Mouse (Mus musculus) embryo, embryonic 10.5 days (tissue): Measurements from ENCODE around the gene Plekhg5.

Experiments used
- DNase-seq: peaks from one replicate; pipeline ENCODE4 v3.0.0-alpha.2; 2015; ENCODE audit warnings: low spot score

Gene Plekhg5

DNA sequence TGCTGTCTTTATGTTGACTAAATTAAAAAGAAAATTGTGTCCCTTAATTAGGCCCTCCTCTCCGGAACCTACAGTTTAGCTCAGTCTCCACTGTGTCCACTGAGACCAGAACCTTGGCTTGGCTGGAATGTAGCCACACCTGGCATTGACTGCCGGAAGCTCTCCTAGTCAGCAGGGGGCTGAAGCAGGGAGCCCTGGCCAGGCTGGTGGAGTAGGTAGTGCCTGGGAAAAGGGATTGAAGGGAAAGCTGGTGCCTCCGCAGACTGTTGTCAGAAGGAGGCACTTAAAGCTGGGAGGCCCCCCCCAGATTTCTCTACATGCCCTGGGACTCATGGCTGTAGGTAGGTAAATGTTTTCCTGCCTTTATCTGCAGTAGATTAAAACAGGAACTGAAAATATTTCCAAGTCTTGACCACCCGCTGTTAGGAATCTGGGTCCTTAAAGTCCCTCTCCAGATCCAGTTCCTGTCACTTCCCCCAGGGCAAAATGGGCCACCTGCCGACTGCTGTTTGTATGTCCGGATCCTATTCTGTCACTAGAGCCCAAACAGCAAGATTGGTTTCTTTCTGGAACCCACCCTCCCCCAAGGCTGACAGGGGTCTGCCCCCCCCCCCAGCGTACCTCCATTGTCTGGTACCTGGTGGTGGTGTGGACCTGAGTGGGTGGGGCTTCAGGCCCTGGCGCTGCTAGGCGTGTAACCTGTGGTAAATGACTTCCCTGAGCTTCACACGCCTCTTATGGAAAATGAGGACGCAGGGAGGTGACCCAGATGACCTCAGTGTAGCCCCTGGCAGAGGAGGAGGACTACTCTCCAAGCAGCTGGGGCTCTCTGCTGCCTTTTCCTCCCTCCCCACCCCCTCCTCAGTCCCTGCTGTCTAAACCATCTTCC is 25.9 kb downstream of the Plekhg5 start:
- no peak for DNase-seq

DNA sequence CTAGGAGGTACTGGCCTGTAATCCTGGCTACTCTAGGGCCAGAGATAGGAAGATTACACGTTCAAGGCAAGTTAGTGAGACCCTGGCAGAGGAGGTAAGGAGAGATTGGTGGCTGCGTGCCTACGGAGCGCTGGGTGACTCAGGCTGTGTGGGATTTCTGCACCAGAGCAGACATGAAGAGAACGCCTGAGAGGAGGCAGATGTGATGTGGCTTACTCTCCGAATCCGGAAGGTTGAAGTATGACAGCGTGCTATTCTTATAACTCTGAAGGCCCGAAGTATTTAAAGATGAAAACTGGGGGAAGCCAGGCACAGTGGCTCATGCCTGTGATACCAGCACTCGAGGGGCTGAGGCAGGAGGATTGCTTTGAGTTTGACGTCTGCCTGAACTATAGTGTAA is 28.2 kb downstream of the Plekhg5 start:
- DNase-seq = no peak

DNA sequence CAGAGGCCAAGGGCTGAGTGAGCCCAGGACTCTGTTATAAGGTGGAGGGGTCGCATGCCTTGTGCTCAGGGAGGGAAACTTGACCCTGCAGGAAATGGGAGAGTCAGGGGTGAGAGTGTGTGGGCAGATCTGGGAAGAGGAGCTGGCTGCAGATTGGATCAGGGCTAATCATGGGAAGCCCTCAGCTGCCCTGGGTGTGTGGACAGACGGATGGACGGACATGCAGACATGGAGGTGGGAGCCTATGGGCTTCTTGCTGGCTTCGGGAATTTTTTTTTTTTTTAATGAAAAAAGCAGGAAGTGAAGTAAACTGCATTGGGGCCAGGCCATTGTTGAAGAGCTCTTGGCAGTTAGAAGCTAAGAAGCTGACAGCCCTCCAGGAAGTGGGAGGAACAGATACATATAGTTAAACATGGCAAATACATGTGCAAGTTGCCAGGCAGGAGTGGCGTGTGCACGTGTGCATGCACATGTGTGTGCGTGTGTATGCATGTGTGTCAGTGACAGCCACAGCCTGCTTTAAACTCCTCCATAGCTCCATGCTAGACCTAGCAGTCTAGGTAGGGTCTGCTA is 28.9 kb downstream of the Plekhg5 start:
- no peak for DNase-seq

DNA sequence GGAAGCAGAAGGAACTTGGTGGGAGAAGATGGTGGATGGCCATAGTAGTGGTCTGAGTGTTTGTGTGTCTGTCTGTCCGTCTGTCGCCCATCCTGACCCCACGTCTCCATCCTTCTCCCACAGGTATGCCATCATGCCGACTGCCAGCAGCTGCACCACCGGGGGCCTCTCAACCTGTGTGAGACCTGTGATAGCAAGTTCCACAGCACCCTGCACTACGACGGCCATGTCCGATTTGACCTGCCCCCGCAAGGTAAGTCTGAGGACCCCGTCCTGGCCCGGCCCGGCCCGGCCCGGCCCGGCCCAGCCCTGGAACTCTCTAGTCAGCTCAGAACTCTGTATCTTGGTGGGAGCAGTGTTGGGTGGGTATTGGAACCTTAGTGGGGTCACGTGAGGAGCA is 29.6 kb downstream of the Plekhg5 start:
- no peak for DNase-seq

DNA sequence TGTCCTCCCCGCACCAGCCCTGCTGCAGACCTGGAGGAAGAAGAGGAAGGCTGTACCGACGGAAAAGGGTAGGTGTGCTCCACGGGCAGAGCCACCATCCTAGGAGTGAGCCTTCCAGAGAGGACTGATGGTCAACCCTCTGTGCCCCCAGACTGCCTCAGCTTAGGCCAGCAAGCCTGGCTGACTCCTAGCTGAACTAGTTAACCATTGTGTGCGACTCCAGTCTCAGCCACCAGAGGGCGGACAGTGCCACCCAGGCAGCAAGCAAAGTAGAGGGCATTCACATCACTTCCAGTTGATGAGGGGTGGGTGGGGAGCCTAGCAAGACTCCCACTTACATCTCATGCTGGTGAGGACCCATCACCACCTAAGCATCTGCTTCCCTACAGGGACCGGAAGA is 30.7 kb downstream of the Plekhg5 start:
- peak; percentile 82 for DNase-seq

DNA sequence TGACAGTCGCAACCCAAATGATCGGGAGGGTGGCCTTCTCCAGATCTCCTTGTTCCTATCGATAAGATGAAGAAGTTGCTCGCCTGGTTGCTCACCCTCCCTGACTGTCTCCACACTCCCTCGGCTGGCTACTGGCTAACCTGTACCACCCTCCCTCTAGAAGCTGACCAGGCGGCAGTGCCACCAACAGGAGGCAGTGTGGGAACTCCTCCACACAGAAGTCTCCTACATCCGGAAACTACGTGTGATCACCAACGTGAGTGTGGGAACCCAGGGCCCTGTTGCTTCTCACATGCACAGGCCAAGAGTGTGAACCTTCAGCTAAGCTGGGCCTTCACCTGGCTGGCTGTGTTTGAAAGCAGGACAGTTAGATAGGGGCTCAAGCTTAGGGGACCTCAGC is 34.4 kb downstream of the Plekhg5 start:
- DNase-seq = no peak

DNA sequence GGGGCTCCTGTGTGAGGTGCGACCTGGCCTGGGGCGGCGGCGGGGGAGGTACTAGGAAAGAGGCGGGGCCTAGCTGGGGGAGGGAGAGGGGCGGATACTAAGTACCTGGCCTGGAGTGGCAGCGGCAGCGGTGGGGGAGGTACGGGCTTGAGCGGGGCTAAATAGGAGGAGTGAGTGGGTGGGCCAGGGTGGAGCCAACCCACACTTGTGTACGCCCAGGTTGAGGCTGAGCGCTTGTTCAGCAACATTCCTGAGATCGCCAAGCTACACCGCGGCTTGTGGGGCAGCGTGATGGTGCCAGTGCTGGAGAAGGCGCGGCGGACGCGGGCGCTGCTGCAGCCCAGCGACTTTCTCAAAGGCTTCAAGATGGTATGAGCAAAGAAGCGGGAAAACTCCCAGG is 35.2 kb downstream of the Plekhg5 start:
- DNase-seq = no peak

DNA sequence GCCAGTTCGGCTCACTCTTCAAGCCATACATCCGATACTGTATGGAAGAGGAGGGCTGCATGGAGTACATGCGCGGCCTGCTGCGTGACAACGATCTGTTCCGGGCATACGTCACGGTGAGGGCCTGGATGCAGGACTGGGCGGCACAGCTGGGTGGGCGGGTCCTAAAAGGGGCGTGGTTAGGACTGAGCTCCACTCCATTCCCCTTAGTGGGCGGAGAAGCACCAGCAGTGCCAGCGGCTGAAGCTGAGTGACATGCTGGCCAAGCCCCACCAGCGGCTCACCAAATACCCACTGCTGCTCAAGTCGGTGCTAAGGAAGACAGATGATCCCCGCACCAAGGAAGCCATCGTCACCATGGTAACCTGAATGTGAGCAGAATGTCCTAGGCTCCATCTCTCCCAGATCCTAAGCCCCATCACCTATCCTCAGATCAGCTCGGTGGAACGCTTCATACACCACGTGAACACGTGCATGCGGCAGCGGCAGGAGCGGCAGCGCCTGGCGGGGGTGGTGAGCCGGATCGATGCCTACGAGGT is 35.7 kb downstream of the Plekhg5 start:
- peak; percentile 94 for DNase-seq

DNA sequence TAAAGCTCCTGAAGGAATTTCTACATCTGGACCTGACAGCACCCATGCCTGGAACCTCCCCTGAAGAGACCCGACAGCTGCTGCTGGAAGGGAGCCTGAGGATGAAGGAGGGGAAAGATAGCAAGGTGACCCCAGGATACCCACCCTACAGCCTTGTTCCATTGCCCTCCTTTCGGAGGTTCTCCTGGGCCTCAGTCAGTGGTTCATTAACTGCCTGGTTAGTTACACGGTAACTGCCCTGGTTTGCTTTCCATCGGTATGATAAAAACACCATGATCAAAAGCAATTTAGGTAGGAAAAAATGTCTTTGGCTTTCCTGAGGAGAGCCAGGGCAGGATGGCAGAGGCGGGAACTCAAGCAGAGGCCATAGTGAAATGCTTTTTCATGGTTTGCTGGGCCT is 36.4 kb downstream of the Plekhg5 start:
- no peak for DNase-seq

DNA sequence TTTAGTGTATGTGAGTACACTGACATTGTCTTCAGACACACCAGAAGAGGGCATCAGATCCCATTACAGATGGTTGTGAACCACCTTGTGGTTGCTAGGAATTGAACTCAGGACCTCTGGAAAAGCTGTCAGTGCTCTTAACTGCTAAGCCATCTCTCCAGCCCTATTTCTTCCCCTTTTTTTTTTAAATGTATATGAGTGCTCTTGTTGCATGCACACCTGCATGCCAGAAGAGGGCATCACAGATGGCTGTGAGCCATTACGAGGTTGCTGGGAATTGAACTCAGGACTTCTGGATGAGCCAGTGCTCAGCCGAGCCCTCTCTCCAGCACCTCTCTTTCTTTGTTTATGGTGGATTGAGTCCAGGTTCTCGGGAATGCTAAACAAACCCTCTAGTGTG is 37.2 kb downstream of the Plekhg5 start:
- DNase-seq = no peak

DNA sequence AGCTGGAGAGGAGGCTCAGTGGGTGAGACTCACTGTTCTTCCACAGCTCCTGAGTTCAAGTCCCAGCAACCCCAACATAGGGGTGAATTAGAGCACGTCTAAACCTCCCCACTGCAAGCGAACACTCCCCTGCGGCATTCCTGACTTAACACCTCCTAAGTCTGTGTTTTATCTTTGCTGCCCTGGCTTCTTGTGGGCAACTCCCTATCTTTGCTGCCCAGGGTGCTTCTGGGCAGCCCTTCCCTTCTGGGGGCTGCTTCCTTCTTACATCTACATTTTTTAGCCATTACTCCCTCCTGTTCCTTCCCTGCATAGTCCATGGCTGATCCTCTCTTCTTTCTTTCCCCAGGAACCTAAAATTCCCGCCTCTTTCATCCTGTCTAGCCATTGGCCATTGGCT is 38.4 kb downstream of the Plekhg5 start:
- no peak for DNase-seq

DNA sequence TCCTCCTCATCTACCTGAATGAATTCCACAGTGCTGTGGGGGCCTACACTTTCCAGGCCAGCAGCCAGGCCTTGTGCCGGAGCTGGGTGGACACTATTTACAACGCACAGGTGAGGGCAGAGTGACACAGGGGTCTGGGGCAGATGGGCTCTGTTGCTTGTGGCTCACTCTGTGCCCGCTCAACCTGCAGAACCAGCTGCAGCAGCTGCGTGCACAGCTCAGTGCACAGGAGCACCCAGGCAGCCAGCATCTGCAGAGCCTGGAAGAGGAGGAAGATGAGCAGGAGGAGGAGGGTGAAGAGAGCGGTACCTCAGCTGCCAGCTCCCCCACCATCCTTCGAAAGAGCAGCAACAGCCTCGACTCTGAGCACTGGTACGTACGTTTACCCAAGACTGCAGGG is 40.0 kb downstream of the Plekhg5 start:
- no peak for DNase-seq

DNA sequence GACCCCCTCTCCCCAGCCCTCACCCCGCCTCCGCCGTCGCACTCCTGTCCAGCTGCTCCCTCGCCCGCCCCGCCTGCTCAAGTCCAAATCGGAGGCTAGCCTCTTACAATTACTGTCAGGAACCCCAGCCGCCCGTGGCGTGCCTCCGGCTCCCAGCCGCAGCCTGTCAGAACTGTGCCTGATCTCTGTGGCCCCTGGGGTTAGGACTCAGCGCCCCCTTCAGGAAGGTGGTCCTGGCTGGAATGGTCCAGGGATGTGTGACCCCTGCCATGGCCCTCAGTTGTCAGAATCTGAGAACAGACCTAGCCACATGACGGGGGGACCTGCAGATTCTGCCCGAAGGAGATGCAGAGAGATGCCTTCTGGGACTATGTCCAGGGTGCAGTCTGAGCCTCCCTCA is 41.8 kb downstream of the Plekhg5 start:
- DNase-seq = no peak

DNA sequence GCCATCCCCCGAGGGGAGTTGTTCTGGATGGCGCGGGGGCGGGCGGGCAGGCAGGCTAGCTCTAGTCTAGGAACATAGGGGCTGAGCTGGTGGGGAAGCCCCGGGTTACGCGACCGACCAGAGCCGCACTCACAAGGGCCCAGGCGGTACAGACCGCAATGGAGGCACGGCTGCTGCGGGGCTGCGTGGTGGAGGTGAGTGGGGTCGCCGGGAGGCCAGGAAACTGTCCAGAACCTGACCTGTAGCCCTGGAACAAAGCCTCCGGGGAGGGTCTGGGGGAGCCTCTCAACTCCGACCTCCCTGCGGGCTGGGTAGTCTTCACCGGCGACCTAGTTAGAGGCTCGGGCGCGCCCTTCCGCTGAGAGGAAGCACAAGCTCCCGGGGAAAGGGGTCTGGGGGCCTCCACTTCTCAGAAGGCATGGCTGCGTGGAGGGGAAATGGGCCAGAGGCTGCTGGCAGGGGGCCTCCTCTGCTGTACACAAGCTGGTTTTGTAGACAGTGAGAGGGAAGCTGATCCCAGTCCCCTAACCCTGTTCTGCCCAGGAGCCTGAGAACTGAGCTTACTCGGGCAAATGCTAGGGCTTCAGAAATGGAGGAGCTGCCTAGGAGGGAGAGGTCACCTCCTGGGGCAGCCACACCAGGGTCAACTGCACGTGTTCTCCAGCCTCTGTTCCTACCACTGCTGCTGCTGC is 43.8 kb downstream of the Plekhg5 start, which contains the start of gene Tnfrsf25:
Gene Tnfrsf25, plus strand, starts transcription at position 14 of the 692 bp plus-strand sequence.
- DNase-seq = no peak

DNA sequence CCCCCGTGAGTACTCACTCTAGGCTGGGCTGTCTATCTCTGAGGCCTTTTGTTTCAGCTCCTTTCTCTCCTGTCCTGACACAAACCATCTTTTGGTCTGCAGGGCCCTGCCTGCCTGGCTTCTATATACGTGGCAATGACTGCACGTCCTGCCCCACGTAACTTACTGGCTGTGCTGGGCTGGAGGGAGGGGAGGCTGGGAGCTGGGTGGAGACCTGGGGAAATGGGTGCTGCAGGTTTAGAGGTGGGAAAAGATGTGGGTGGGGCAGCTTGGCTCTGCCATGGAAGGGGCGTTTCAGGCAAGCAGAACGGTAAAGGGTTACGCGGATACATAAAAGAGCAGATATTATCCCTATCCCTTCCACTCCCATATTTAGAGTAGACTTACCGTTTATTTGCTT is 45.2 kb downstream of the Plekhg5 start:
- DNase-seq = no peak

DNA sequence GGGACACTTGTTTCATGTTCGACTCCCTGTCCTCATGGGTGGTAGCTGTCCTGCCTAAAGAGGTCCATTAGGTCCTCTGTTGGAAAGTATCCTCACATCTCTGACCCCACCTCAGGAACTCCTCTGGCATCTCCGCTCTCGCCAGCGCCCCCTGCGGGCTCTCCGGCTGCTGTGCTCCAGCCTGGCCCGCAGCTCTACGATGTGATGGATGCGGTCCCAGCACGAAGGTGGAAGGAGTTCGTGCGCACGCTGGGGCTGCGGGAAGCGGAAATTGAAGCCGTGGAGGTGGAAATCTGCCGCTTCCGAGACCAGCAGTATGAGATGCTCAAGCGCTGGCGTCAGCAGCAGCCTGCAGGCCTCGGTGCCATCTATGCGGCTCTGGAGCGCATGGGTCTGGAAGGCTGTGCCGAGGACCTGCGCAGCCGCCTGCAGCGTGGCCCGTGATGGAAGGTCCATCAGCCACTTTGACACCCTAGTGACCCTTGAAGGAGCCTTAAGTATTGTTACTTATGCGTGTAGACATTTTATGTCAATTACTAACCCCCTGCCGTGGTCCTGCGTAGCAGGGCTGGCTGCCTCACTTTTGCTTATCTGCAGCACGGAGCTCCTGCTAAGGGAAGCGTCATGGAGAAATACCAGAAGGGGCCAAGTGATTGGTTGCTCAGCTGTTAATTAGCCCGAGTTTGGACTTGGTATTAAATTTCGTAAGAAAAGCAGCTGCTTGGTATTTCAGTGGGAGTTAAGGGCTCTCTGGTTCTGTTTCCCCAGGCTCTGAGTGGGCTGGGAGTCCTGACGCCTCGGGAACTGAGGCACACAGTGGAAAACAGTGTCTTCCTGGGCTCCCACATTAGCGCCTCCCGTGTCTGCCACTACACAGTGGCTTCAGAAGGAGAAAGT is 47.3 kb downstream of the Plekhg5 start:
- peak; percentile 75 for DNase-seq

DNA sequence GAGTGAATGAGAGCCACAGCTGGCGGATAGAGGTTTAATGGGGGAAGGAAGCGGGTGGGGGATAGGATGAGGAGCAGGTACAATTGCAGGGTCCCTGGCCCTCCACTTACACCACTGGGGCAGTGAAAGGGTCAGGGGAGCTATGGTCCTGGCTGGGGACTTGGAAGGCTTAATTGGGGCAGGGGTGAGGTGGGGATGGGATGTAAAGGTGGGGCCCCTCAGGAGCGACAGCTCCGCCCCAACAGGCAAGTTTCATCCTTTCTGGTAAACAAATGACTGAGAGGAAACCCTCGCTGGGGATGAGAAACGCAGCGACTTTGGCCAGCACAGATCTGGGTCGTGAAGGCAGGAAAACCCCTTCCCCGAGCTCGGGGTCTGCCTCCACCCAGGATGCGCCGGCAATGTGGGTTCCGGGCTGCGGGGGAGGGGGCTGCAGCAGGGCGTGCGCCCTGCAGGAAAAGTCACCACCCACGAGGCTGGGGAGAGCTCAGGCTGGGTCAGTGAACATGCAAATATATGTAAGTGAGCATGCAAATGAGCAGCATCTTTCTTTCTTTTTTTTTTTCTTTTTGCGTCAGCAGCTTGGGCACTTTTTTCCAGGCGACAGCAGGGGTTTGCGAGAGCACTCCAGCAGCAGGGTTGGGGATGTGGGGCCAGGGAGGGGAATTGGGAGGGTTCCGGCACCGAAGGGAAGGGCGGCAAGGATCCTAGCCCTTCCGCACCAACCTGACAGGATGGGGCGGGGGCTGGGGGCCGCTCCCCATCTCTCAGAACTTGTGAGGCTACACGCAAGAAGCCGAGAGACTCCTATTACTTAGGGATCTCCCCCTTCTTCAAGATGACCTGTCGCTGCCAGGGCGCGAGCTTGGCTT is 48.2 kb downstream of the Plekhg5 start:
- no peak for DNase-seq

DNA sequence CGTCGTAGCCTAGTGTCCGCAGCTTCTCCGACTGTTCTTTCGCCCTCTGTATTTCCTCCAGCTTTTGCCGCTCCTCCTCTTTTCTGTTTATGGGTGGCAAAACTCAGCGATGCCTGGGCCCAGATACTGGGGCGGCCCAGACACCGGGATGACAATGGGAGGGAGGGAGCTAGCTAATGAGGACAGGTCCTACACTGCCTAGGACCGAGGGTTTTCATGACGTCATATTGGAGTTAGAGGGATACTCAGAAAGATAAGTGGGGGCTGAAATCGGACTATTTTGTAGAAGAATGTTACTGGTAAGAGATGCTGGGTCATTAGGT is 48.8 kb downstream of the Plekhg5 start:
- DNase-seq = no peak

DNA sequence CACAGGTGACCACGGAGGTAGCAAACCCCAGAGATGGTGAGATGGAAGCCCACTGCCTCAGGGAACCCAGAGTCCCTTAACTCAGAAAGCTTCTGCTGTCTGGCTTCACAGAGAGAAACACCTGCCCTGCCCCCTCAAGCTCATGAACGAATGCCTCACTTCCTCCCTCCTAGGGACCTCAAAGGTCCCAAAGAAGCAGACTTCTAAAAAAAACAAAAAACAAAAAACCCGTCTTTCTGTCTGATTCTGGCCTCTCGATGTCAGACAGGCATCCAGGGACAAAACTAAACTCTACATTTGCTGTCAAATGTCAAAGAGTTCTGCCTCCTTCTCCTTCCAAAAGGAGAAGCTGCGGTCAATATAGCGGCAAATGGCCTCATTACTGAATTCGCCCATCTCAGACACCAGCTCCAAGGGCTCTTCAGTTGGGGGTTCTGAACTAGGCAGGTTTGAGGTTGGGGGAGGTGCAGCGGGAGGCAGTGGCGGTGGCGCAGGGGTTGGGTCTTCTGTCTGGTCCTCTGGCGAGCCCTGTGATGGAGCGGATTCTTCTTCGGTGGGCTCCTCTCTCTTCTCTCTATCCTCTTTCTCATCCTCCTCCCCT is 52.2 kb downstream of the Plekhg5 start:
- DNase-seq = no peak
